Mouse (Mus musculus) MEL (cell line): Measurements from ENCODE around the gene Cbr4. TPM values are rescaled to one million over a fixed set of nuclear protein-coding genes. Genes with fewer than 3 reads are reported as not detected.

Experiments
- DNase-seq: peaks from one replicate; pipeline ENCODE4 v3.0.0; 2011; ENCODE audit warnings: low read depth, low spot score
- H3K27ac ChIP-seq: 2 replicates; pipeline ENCODE4 v1.5.1; 2012; ENCODE audit warnings: low read depth, mild to moderate bottlenecking, control low read depth, low read length, moderate library complexity; ENCODE audit not compliant: control insufficient read depth
- H3K27me3 ChIP-seq, 2 experiments: fragments of 150-350 bp in 1 of 2; sonication (generic) in 1 of 2; 2 replicates each; pipeline ENCODE4 v1.6.1; 2012; ENCODE audit warnings: low read length in 2 of 2, mild to moderate bottlenecking in 2 of 2, improper control_type of control experiment in 1 of 2, moderate library complexity in 1 of 2; ENCODE audit not compliant: insufficient read depth in 2 of 2, control insufficient read depth in 1 of 2
- H3K36me3 ChIP-seq, 2 experiments: 2 replicates each; pipeline ENCODE4 v1.6.1; 2012 to 2014; ENCODE audit warnings: low read length in 2 of 2, improper control_type of control experiment in 1 of 2, inconsistent platforms in 1 of 2, mild to moderate bottlenecking in 1 of 2; ENCODE audit not compliant: insufficient read depth in 2 of 2, control insufficient read depth in 1 of 2
- H3K4me1 ChIP-seq, 2 experiments: fragments of 150-350 bp in 1 of 2; sonication (generic) in 1 of 2; 2 replicates each; pipeline ENCODE4 v1.6.1; 2012; ENCODE audit warnings: low read length in 2 of 2, improper control_type of control experiment in 1 of 2, mild to moderate bottlenecking in 1 of 2; ENCODE audit not compliant: insufficient read depth in 2 of 2, control insufficient read depth in 1 of 2
- H3K4me3 ChIP-seq, 2 experiments: fragments of 150-350 bp in 1 of 2; sonication (generic) in 1 of 2; 2 replicates each; pipeline ENCODE4 v1.5.1; 2012; ENCODE audit warnings: low read depth in 2 of 2, low read length in 2 of 2, mild to moderate bottlenecking in 2 of 2, moderate library complexity in 2 of 2, control low read depth in 1 of 2, improper control_type of control experiment in 1 of 2; ENCODE audit not compliant: control insufficient read depth in 1 of 2, insufficient read depth in 1 of 2
- H3K79me2 ChIP-seq: 2 replicates; pipeline ENCODE4 v1.6.1; 2012; ENCODE audit warnings: mild to moderate bottlenecking, low read length, moderate library complexity; ENCODE audit not compliant: control insufficient read depth, poor library complexity, insufficient read depth
- H3K9ac ChIP-seq: 2 replicates; pipeline ENCODE4 v1.6.1; 2012; ENCODE audit warnings: low read depth, mild to moderate bottlenecking, control low read depth, low read length, moderate library complexity; ENCODE audit not compliant: control insufficient read depth, poor library complexity, severe bottlenecking
- H3K9me3 ChIP-seq: fragments of 150-350 bp; sonication (generic); replicated peaks from 2 replicates; pipeline ENCODE4 v1.6.1; 2012; ENCODE audit warnings: mild to moderate bottlenecking, low read length, improper control_type of control experiment, moderate library complexity; ENCODE audit not compliant: insufficient read depth
- BHLHE40 ChIP-seq: IDR thresholded peaks from 2 replicates; pipeline ENCODE4 v1.6.1; 2012; ENCODE audit warnings: low read depth, mild to moderate bottlenecking, inconsistent platforms, low read length, improper control_type of control experiment, borderline replicate concordance
- CHD1 ChIP-seq: IDR thresholded peaks from 2 replicates; pipeline ENCODE4 v1.6.1; 2012; ENCODE audit warnings: low read depth, mild to moderate bottlenecking, inconsistent platforms, low read length, improper control_type of control experiment
- CHD2 ChIP-seq: IDR thresholded peaks from 2 replicates; pipeline ENCODE4 v1.6.1; 2011; ENCODE audit warnings: low read length, improper control_type of control experiment
- ELF1 ChIP-seq: IDR thresholded peaks from 2 replicates; pipeline ENCODE4 v1.6.1; 2014; ENCODE audit warnings: low read depth, mild to moderate bottlenecking, inconsistent platforms, low read length, improper control_type of control experiment, moderate library complexity
- HCFC1 ChIP-seq: IDR thresholded peaks from 2 replicates; pipeline ENCODE4 v1.6.1; 2012; ENCODE audit warnings: low read depth, mild to moderate bottlenecking, inconsistent platforms, low read length, improper control_type of control experiment, moderate library complexity
- JUND ChIP-seq: IDR thresholded peaks from 2 replicates; pipeline ENCODE4 v1.6.1; 2011; ENCODE audit warnings: low read depth, mild to moderate bottlenecking, improper control_type of control experiment, low read length
- MAFK ChIP-seq: IDR thresholded peaks from 2 replicates; pipeline ENCODE4 v1.6.1; 2011; ENCODE audit warnings: low read depth, mild to moderate bottlenecking, low read length, improper control_type of control experiment, borderline replicate concordance
- MXI1 ChIP-seq: IDR thresholded peaks from 2 replicates; pipeline ENCODE4 v1.6.1; 2011; ENCODE audit warnings: mild to moderate bottlenecking, low read depth, low read length, improper control_type of control experiment
- MYC ChIP-seq: IDR thresholded peaks from 2 replicates; pipeline ENCODE4 v1.6.1; 2011; ENCODE audit warnings: low read depth, mild to moderate bottlenecking, low read length, improper control_type of control experiment, moderate library complexity
- NELFE ChIP-seq: IDR thresholded peaks from 2 replicates; pipeline ENCODE4 v1.6.1; 2011; ENCODE audit warnings: low read depth, low read length, improper control_type of control experiment
- NRF1 ChIP-seq: IDR thresholded peaks from 2 replicates; pipeline ENCODE4 v1.6.1; 2014; ENCODE audit warnings: low read depth, mild to moderate bottlenecking, inconsistent platforms, low read length, improper control_type of control experiment, moderate library complexity; ENCODE audit not compliant: poor library complexity, insufficient read depth, severe bottlenecking
- POLR2A ChIP-seq, 2 experiments: IDR thresholded peaks; 2 replicates each; pipeline ENCODE4 v1.6.1; 2011 to 2012; ENCODE audit warnings: low read length in 2 of 2, mild to moderate bottlenecking in 2 of 2, control low read depth in 1 of 2, improper control_type of control experiment in 1 of 2, low read depth in 1 of 2, moderate library complexity in 1 of 2; ENCODE audit not compliant: control insufficient read depth in 1 of 2, insufficient read depth in 1 of 2, poor library complexity in 1 of 2
- POLR2AphosphoS5 ChIP-seq: IDR thresholded peaks from 2 replicates; pipeline ENCODE4 v1.6.1; 2012; ENCODE audit warnings: low read depth, borderline replicate concordance, mild to moderate bottlenecking, inconsistent platforms, low read length, moderate library complexity, mixed read lengths
- RAD21 ChIP-seq: IDR thresholded peaks from 2 replicates; pipeline ENCODE4 v1.6.1; 2011; ENCODE audit warnings: mild to moderate bottlenecking, low read depth, low read length, improper control_type of control experiment
- TAL1 ChIP-seq: IDR thresholded peaks from 2 replicates; pipeline ENCODE4 v1.6.1; 2012; ENCODE audit warnings: mild to moderate bottlenecking, inconsistent platforms, low read length, moderate library complexity, mixed read lengths
- UBTF ChIP-seq: IDR thresholded peaks from 2 replicates; pipeline ENCODE4 v1.6.1; 2012; ENCODE audit warnings: low read depth, mild to moderate bottlenecking, inconsistent platforms, low read length, improper control_type of control experiment, moderate library complexity, borderline replicate concordance; ENCODE audit not compliant: insufficient read depth
- USF1 ChIP-seq: IDR thresholded peaks from 2 replicates; pipeline ENCODE4 v1.6.1; 2014; ENCODE audit warnings: low read depth, mild to moderate bottlenecking, inconsistent platforms, low read length, improper control_type of control experiment, moderate library complexity
- ZC3H11A ChIP-seq: IDR thresholded peaks from 2 replicates; pipeline ENCODE4 v1.6.1; 2012; ENCODE audit warnings: low read depth, mild to moderate bottlenecking, inconsistent platforms, low read length, improper control_type of control experiment
- ZMIZ1 ChIP-seq: IDR thresholded peaks from 2 replicates; pipeline ENCODE4 v1.6.1; 2012; ENCODE audit warnings: low read depth, mild to moderate bottlenecking, inconsistent platforms, low read length, improper control_type of control experiment, moderate library complexity
- ZNF384 ChIP-seq: IDR thresholded peaks from 2 replicates; pipeline ENCODE4 v1.6.1; 2012; ENCODE audit warnings: low read depth, mild to moderate bottlenecking, inconsistent platforms, low read length, improper control_type of control experiment
- polyA plus RNA-seq, 2 experiments: library from polyadenylated mRNA; stranded (reverse) in 1 of 2; unstranded in 1 of 2; fragments of >175 nt in 1 of 2; fragments of >200 nt in 1 of 2; gene quantifications; 2 replicates each; pipeline versions ENCODE4 v1.2.1 to v1.2.4; 2012; ENCODE audit warnings: low replicate concordance in 2 of 2, low read depth in 1 of 2; ENCODE audit not compliant: insufficient read length in 2 of 2, insufficient read depth in 1 of 2, missing spikeins in 1 of 2
- total RNA-seq: library from RNA; depleted of rRNA; stranded (reverse); fragments of 300-350 nt; gene quantifications from 2 replicates; pipeline ENCODE4 v1.2.3, GENCODE M21; 2012

The Cbr4 gene
- total and polyA plus RNA-seq, 3 experiments = 15.4 to 15.8 TPM; not detected in 1

DNA sequence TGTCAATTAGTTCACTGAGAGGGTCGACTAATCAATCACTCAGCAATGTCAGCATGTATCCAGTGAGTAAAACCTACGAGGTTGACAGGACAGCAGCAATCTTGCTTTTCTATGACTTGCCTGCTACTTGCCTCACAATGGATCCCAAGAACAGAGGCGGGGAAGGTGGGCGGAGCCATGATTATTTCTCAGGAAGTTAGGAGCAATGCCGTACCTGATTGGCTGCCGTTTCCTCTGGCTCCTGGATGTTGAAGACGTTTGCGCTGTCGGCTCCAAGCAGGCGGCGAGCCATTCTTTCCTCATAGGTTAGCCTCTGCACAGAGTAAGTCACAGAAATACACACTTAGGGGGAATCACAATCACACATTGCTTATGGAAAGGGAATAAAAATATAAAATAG lies 47.9 kb downstream of the Cbr4 start:
- Histone ChIP-seq H3K9me3 (no peaks in the 10 kb centered on the region), H3K4me3 (no peak overlapping the region), H3K4me1 (peaks cover 0 to 4% of the 10 kb centered on the region in 2 experiments; a peak in 1 of 4 replicates), H3K27ac (no peak overlapping the region), H3K36me3 (0 out of 4 replicates have a peak, but pooled peaks cover 0 to 2% of the 10 kb centered on the region in 2 experiments), H3K27me3 (no peaks in the 10 kb centered on the region), H3K9ac (no peak overlapping the region), H3K79me2 (no peaks in the 10 kb centered on the region)
- TF ChIP-seq MXI1 = no peak
- TF ChIP-seq POLR2AphosphoS5 = no peak
- DNase-seq = no peak

GRCm38 (mm10) chr8:61537471-61537870 lies 49.9 kb downstream of the Cbr4 start:
- no peak overlapping the region for H3K4me3 ChIP-seq
- H3K79me2 ChIP-seq = no peaks in the 10 kb centered on the region
- TF ChIP-seq ZC3H11A = no peak
- no peak for TF ChIP-seq ELF1
- TF ChIP-seq MAFK = no peak
- no peak for TF ChIP-seq JUND
- no peak for TF ChIP-seq UBTF
- no peak for TF ChIP-seq MYC
- no peak for TF ChIP-seq TAL1
- TF ChIP-seq HCFC1 = no peak
- no peak for TF ChIP-seq POLR2A (IDR thresholded peaks at IDR 0.05; ENCODE audit: control insufficient read depth in 1 of 2, insufficient read depth in 1 of 2, low read depth in 1 of 2, low read length in 2 of 2, poor library complexity in 1 of 2)
- no peak for TF ChIP-seq BHLHE40
- no peak for TF ChIP-seq USF1
- no peak for TF ChIP-seq CHD2
- TF ChIP-seq ZMIZ1 = no peak
- TF ChIP-seq MXI1 = no peak
- no peak for TF ChIP-seq CHD1
- no peak for TF ChIP-seq RAD21
- TF ChIP-seq ZNF384 = no peak
- TF ChIP-seq NRF1 = no peak
- no peak for TF ChIP-seq NELFE
- no peak overlapping the region for H3K27ac ChIP-seq
- H3K36me3 ChIP-seq = 0 out of 4 replicates have a peak, but pooled peaks cover 0 to 2% of the 10 kb centered on the region in 2 experiments
- no peak for DNase-seq
- no peaks in the 10 kb centered on the region for H3K9me3 ChIP-seq
- H3K4me1 ChIP-seq = peaks cover 0 to 3% of the 10 kb centered on the region in 2 experiments; a peak in 1 of 4 replicates
- H3K27me3 ChIP-seq = no peaks in the 10 kb centered on the region; a peak in 1 of 4 replicates
- no peak overlapping the region for H3K9ac ChIP-seq
